Mouse (Mus musculus): ENCODE measurements around the gene Gm5089.

DNA sequence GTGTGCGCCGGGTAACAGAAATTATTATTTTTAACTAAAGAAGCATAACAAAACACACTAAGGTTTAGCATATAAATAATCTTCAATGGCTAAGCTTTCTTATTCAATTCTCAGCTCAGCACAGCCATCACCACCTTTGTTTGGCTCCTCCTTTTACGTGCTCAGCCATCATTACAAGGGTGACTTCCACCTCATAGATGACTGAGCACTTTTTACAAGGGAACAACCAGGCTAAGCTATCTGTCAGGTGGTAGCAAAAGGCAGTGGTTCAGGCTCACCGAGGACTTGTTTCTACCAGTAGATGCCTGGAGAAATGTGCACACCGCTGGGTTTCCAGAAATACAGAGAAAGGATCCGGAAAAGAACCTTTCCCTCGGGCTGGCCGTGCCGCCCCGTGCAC lies 16.9 kb downstream of the Gm5089 start:
- no peak for TF ChIP-seq MYOG (IDR thresholded peaks at IDR 0.05; ENCODE audit: control insufficient read depth in 1 of 3, insufficient read depth in 1 of 3, insufficient read length in 2 of 3, low read depth in 2 of 3)
- TF ChIP-seq USF1 (IDR thresholded peaks at IDR 0.05; ENCODE audit: low read depth): no peak
- no peak for TF ChIP-seq POLR2AphosphoS2 (IDR thresholded peaks at IDR 0.05; ENCODE audit: insufficient read length, low read depth)
- no peak for TF ChIP-seq MAX (IDR thresholded peaks at IDR 0.05; ENCODE audit: low read depth)
- no peak for TF ChIP-seq REST (IDR thresholded peaks at IDR 0.05; ENCODE audit: insufficient read depth, insufficient read length)
